Mouse (Mus musculus): Measurements from ENCODE around the gene Olfr312.

DNA sequence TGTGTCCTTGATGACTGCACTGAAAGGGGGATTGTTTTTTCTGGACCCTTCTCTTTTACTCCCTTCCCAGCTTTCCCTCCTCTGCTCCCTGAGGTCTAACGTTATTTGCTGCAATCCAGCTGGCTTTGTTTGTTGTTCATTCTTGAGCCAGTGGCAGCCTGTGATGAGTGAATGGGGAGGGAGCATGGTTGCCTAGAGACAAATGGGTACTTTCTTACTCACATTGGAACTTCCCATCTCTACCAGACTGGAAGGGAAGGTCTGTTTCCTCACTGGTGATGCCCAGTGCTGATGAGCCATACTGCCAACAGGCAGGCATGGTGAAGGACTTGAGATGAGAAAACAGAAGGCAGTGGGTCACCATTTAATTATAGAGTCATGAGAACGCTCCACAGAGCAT is 20.7 kb downstream of the Olfr312 start:
- no peak for TF ChIP-seq POLR2A (IDR thresholded peaks at IDR 0.05; ENCODE audit: low read depth, low read length)
- TF ChIP-seq CTCF (IDR thresholded peaks at IDR 0.05; ENCODE audit: extremely low read depth, insufficient read length, insufficient replicate concordance, low read depth, low read length), result no peak

Measured in small intestine, adult 2 months (tissue).